Mouse (Mus musculus) C2C12 (cell line): ENCODE results near the gene Pkdrej. TPM values are rescaled to one million over a fixed set of nuclear protein-coding genes. Genes with fewer than 3 reads are reported as not detected.

ENCODE experiments used
- H3K27me3 ChIP-seq: one replicate; pipeline ENCODE4 v1.6.1; 2011; ENCODE audit not compliant: control insufficient read depth, insufficient read depth, insufficient read length
- H3K36me3 ChIP-seq: one replicate; pipeline ENCODE4 v1.6.1; 2011; ENCODE audit not compliant: control insufficient read depth, insufficient read depth
- H3K4me3 ChIP-seq: one replicate; pipeline ENCODE4 v1.5.1; 2011; ENCODE audit warnings: mild to moderate bottlenecking, control low read depth; ENCODE audit not compliant: poor library complexity, insufficient read depth, severe bottlenecking
- H3K79me2 ChIP-seq: one replicate; pipeline ENCODE4 v1.6.1; 2011; ENCODE audit not compliant: control insufficient read depth, insufficient read depth
- H3K79me3 ChIP-seq: one replicate; pipeline ENCODE4 v1.6.1; 2011; ENCODE audit warnings: low read depth, control low read depth
- H3ac ChIP-seq: one replicate; pipeline ENCODE3; 2011; ENCODE audit warnings: low read depth; ENCODE audit not compliant: control insufficient read depth, insufficient read length
- CEBPB ChIP-seq: IDR thresholded peaks from one replicate; pipeline ENCODE4 v1.6.1; 2011; ENCODE audit warnings: low read depth, mild to moderate bottlenecking, control low read depth, moderate library complexity
- CTCF ChIP-seq: IDR thresholded peaks from one replicate; pipeline ENCODE4 v1.5.1; 2011; ENCODE audit not compliant: control insufficient read depth, insufficient read depth, insufficient read length
- FOSL1 ChIP-seq: IDR thresholded peaks from one replicate; pipeline ENCODE4 v1.8.0; 2011; ENCODE audit warnings: mild to moderate bottlenecking, low read length; ENCODE audit not compliant: poor library complexity, insufficient read depth, severe bottlenecking
- MAX ChIP-seq: IDR thresholded peaks from one replicate; pipeline ENCODE4 v1.6.1; 2011; ENCODE audit warnings: mild to moderate bottlenecking, control low read depth
- MYOD1 ChIP-seq: IDR thresholded peaks from one replicate; pipeline ENCODE4 v1.6.1; 2011; ENCODE audit warnings: low read depth; ENCODE audit not compliant: control insufficient read depth, insufficient read length
- MYOG ChIP-seq: IDR thresholded peaks from one replicate; pipeline ENCODE4 v1.6.1; 2011; ENCODE audit not compliant: control insufficient read depth, insufficient read length; ENCODE audit errors: extremely low read depth
- USF1 ChIP-seq: IDR thresholded peaks from one replicate; pipeline ENCODE4 v1.6.1; 2011; ENCODE audit warnings: low read depth, mild to moderate bottlenecking, control low read depth, moderate library complexity
- polyA plus RNA-seq: library from polyadenylated mRNA; unstranded; fragments of >200 nt; fragmentation: generic; extraction: Trizol; gene quantifications from one replicate; pipeline ENCODE4 v1.2.1, GENCODE M21; 2012; ENCODE audit warnings: missing spikeins

Gene Pkdrej
- polyA plus RNA-seq, 1 experiment: not detected

DNA sequence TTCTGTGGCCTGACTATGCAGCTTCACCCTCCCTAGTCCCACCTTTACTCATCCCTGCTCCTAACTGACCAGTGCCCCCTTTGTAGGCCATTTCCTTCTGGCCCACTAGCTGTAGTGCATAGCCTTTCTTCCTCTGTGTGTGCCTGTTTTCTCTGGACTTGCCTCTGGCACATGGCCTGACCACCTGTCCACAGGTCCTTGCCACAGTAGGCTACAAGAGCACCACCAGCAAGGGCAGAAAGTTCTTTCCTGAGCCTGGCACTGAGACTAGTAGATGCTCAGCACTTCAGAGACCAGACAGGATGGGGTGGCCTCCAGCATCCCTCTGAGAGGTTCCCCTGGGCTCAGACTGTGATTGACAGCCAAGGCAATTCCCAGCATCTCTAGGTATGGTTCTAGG is 23.5 kb upstream of the Pkdrej start:
- TF ChIP-seq USF1 (no peak), FOSL1 (no peak), MYOG (no peak), CEBPB (no peak), CTCF (no peak), MAX (no peak), MYOD1 (no peak)
- no peaks in the 10 kb centered on the region for H3K79me2 ChIP-seq
- H3K4me3 ChIP-seq: no peak overlapping the region
- no peak overlapping the region for H3ac ChIP-seq
- no peaks in the 10 kb centered on the region for H3K79me3 ChIP-seq
- peaks cover 68% of the 10 kb centered on the region for H3K27me3 ChIP-seq
- H3K36me3 ChIP-seq: no peaks in the 10 kb centered on the region

DNA sequence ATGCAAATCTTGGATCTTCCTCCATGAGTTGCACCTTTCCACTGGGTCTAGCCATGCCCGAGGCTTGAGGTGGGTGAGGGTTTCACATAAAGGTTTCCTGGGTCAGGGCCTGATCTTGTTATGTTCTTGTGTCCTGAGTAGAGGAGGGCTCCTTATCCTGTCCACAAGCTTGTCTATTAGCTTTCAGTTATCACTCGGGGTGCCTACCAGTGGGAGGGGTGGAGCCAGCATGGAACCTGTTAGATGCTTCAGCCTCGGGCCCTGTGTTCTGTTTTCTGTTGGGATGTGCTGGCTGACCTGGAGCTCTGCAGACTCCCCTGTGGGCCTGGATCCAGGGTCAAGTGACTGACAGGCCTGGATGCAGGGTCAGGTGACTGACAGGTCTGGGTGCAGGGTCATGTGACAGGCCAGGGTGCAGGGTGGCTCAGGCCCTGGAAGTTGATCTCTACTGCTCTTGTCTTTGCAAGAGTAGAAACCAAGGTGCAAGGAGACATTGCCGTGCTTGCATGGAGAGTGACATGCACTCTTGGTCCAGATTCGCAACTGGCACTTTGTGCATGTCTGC is 20.3 kb upstream of the Pkdrej start:
- TF ChIP-seq FOSL1: no peak
- TF ChIP-seq CTCF: no peak
- TF ChIP-seq MYOG: no peak
- no peak for TF ChIP-seq USF1
- no peak for TF ChIP-seq CEBPB
- TF ChIP-seq MAX: no peak
- no peak for TF ChIP-seq MYOD1

DNA sequence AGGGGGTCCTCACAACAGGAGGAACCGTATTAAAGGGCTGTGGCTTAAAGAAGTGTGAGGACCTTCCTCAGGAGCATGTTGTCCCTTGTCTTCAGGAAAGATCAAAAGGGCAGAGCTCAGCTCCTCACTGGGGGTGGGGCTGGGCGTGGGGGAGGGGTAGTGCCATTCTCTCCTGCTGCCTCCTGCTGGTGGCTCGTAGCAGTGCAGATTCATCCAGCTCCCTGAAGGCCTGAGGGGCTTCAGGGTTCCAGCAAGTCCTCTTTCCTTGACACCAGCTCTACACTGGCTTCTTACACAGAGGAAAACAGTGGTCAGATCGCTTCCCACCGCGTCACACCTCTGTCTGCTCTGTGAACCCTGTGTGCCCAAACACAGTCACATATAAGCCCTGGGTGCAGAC is 19.4 kb upstream of the Pkdrej start:
- no peaks in the 10 kb centered on the region for H3K36me3 ChIP-seq
- H3K4me3 ChIP-seq: no peak overlapping the region
- no peak overlapping the region for H3ac ChIP-seq
- H3K79me2 ChIP-seq: no peaks in the 10 kb centered on the region
- no peaks in the 10 kb centered on the region for H3K79me3 ChIP-seq
- TF ChIP-seq MAX (no peak), USF1 (no peak), CTCF (peak; percentile 25)
- peaks cover 64% of the 10 kb centered on the region for H3K27me3 ChIP-seq

More for the DNA sequence above, 20.3 kb upstream of the Pkdrej start:
- Histone ChIP-seq H3K4me3 (no peak overlapping the region), H3K79me2 (no peaks in the 10 kb centered on the region), H3K27me3 (peaks cover 65% of the 10 kb centered on the region), H3K36me3 (no peaks in the 10 kb centered on the region), H3ac (no peak overlapping the region), H3K79me3 (no peaks in the 10 kb centered on the region)

- no peak overlapping the region for H3K4me3 ChIP-seq
- H3ac ChIP-seq: no peak overlapping the region
- H3K27me3 ChIP-seq: peaks cover 51% of the 10 kb centered on the region
- no peaks in the 10 kb centered on the region for H3K79me3 ChIP-seq
- no peaks in the 10 kb centered on the region for H3K36me3 ChIP-seq
- H3K79me2 ChIP-seq: no peaks in the 10 kb centered on the region
- TF ChIP-seq CEBPB (no peak), MYOG (no peak), MYOD1 (no peak), FOSL1 (no peak), MAX (no peak), CTCF (no peak), USF1 (no peak)
Measured at GRCm38 (mm10) chr15:85836887-85837286, 15.4 kb upstream of the Pkdrej start.

DNA sequence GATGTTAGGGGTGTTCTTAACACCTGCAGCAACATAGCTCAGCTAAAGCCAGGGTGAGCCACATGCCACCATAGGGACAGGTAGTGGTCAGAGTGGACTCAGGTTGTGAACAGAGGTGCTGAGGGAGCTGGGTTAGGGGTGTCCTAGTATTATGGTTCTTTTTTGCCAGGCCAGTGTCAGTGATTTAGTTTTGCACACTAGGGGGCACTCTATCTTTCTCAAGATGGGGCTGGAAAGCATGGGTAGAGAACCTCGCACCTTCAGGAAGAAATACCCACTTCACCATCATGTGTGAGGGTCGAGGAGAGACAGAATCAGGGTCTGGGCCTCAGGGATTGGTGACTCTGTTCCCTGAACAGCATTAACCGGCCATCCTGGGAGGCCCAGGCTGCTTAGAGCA is 13.8 kb upstream of the Pkdrej start:
- Histone ChIP-seq H3K4me3 (no peak overlapping the region), H3K79me3 (no peaks in the 10 kb centered on the region), H3K36me3 (no peaks in the 10 kb centered on the region), H3ac (no peak overlapping the region), H3K27me3 (peaks cover 59% of the 10 kb centered on the region), H3K79me2 (no peaks in the 10 kb centered on the region)
- TF ChIP-seq USF1 (no peak), CEBPB (no peak), MAX (no peak), MYOG (no peak), CTCF (no peak), MYOD1 (no peak), FOSL1 (no peak)

DNA sequence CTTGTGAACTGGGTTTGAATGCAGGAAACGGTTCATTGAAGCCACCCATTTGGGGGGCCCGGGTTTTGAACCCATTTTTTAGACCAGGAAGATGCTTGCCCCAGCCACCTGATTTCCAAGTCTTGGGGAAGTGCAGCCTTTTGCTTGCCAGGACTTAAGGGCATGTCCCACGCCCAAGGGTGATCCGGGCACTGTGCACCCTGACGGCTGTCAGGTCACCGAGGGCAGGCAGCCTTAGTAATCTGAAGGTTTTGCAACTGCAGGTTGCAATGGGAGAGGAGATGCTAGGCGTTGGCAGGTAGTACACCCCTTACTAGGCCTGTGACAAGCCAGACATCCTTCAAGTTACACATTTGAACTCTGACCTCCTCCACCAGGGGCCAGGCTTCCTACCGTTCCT is 11.1 kb upstream of the Pkdrej start:
- H3K4me3 ChIP-seq: no peak overlapping the region

More for the DNA sequence above, 11.1 kb upstream of the Pkdrej start:
- TF ChIP-seq CTCF (no peak), FOSL1 (no peak), MYOG (no peak), USF1 (no peak), MYOD1 (no peak), MAX (no peak), CEBPB (no peak)
- H3K27me3 ChIP-seq: peaks cover 70% of the 10 kb centered on the region
- no peaks in the 10 kb centered on the region for H3K79me3 ChIP-seq
- H3K79me2 ChIP-seq: no peaks in the 10 kb centered on the region
- H3K36me3 ChIP-seq: no peaks in the 10 kb centered on the region
- no peak overlapping the region for H3ac ChIP-seq
